Mouse (Mus musculus): ENCODE results near the gene Ell.

- peak; percentile 49 for TF ChIP-seq CTCF (IDR thresholded peaks at IDR 0.05; ENCODE audit: borderline replicate concordance, insufficient read depth, low read length)
- TF ChIP-seq POLR2A (IDR thresholded peaks at IDR 0.05; ENCODE audit: low read depth, low read length), result no peak
Observed at GRCm38 (mm10) chr8:70585258-70585652, 46.0 kb downstream of the Ell start.

Data from embryonic fibroblast, embryonic 13.5 days (primary cell).